Mouse (Mus musculus) myocyte (in vitro differentiated cells): ENCODE measurements at regions not wholly inside any gene's neighbourhood (a gene's known extent, or its start where the extent isn't known, plus 50 kb on each side); places are given as distances from the start of the nearest gene placed in this dataset.

Experiments used
- H3K27me3 ChIP-seq: one replicate; pipeline ENCODE4 v1.6.1; 2011; ENCODE audit not compliant: control insufficient read depth, insufficient read depth, insufficient read length
- H3K36me3 ChIP-seq: one replicate; pipeline ENCODE4 v1.6.1; 2011; ENCODE audit not compliant: control insufficient read depth, insufficient read depth
- H3K4me2 ChIP-seq: one replicate; pipeline ENCODE4 v1.6.1; 2011; ENCODE audit warnings: low read depth, control low read depth
- H3K4me3 ChIP-seq: one replicate; pipeline ENCODE4 v1.5.1; 2011; ENCODE audit warnings: mild to moderate bottlenecking, control low read depth, moderate library complexity
- H3K79me2 ChIP-seq: one replicate; pipeline ENCODE4 v1.6.1; 2011; ENCODE audit not compliant: control insufficient read depth, insufficient read depth
- H3ac ChIP-seq: one replicate; pipeline ENCODE4 v1.6.1; 2011; ENCODE audit not compliant: control insufficient read depth, insufficient read length
- CEBPB ChIP-seq: IDR thresholded peaks from 2 replicates; pipeline ENCODE4 v1.6.1; 2011; ENCODE audit warnings: mild to moderate bottlenecking, moderate library complexity; ENCODE audit not compliant: poor library complexity, insufficient read depth, severe bottlenecking
- E2F4 ChIP-seq: IDR thresholded peaks from one replicate; pipeline ENCODE4 v1.6.1; 2011; ENCODE audit warnings: mild to moderate bottlenecking, control low read depth, moderate library complexity; ENCODE audit not compliant: insufficient read depth
- MAX ChIP-seq: IDR thresholded peaks from one replicate; pipeline ENCODE4 v1.6.1; 2011; ENCODE audit warnings: low read depth, mild to moderate bottlenecking, control low read depth
- MYOD1 ChIP-seq, 3 experiments: IDR thresholded peaks; one replicate each; pipeline ENCODE4 v1.6.1; 2011; ENCODE audit warnings: control low read depth in 2 of 3, low read depth in 2 of 3, mild to moderate bottlenecking in 2 of 3, moderate library complexity in 1 of 3; ENCODE audit not compliant: insufficient read length in 2 of 3, control insufficient read depth in 1 of 3
- MYOG ChIP-seq, 3 experiments: IDR thresholded peaks; one replicate each; pipeline ENCODE4 v1.6.1; 2011; ENCODE audit warnings: control low read depth in 2 of 3, low read depth in 2 of 3, mild to moderate bottlenecking in 2 of 3; ENCODE audit not compliant: insufficient read length in 2 of 3, control insufficient read depth in 1 of 3, insufficient read depth in 1 of 3
- POLR2A ChIP-seq: IDR thresholded peaks from one replicate; pipeline ENCODE4 v1.6.1; 2011; ENCODE audit warnings: low read depth, mild to moderate bottlenecking, control low read depth, moderate library complexity; ENCODE audit not compliant: insufficient read length
- POLR2AphosphoS2 ChIP-seq: IDR thresholded peaks from one replicate; pipeline ENCODE4 v1.6.1; 2011; ENCODE audit warnings: low read depth, control low read depth; ENCODE audit not compliant: insufficient read length
- REST ChIP-seq: IDR thresholded peaks from one replicate; pipeline ENCODE4 v1.6.1; 2011; ENCODE audit warnings: mild to moderate bottlenecking, control low read depth, moderate library complexity; ENCODE audit not compliant: insufficient read depth, insufficient read length
- SRF ChIP-seq: IDR thresholded peaks from one replicate; pipeline ENCODE4 v1.6.1; 2011; ENCODE audit warnings: low read depth; ENCODE audit not compliant: control insufficient read depth, insufficient read length
- TCF12 ChIP-seq: IDR thresholded peaks from one replicate; pipeline ENCODE4 v1.6.1; 2011; ENCODE audit warnings: mild to moderate bottlenecking, control low read depth; ENCODE audit not compliant: poor library complexity, insufficient read depth, severe bottlenecking
- TCF3 ChIP-seq: IDR thresholded peaks from one replicate; pipeline ENCODE4 v1.6.1; 2011; ENCODE audit warnings: low read depth, control low read depth; ENCODE audit not compliant: insufficient read length
- USF1 ChIP-seq: IDR thresholded peaks from one replicate; pipeline ENCODE4 v1.6.1; 2011; ENCODE audit warnings: low read depth, mild to moderate bottlenecking, control low read depth, moderate library complexity

GRCm38 (mm10) chr7:55519579-55519978 is 248.4 kb upstream of the Siglech start:
- TF ChIP-seq POLR2A (no peak), TCF12 (peak; percentile 67), USF1 (no peak), MYOD1 (IDR thresholded peaks at IDR 0.05; ENCODE audit: control insufficient read depth in 1 of 3, insufficient read length in 2 of 3, low read depth in 2 of 3) (peak in 1 of 3 experiments; percentile 4), MYOG (IDR thresholded peaks at IDR 0.05; ENCODE audit: control insufficient read depth in 1 of 3, insufficient read depth in 1 of 3, insufficient read length in 2 of 3, low read depth in 2 of 3) (no peak), CEBPB (peak; percentile 71)
- Histone ChIP-seq H3K4me2 (peak overlapping the region; percentile 49), H3K36me3 (no peaks in the 10 kb centered on the region), H3K79me2 (no peaks in the 10 kb centered on the region), H3K27me3 (no peaks in the 10 kb centered on the region), H3ac (no peak overlapping the region), H3K4me3 (no peak overlapping the region)

DNA sequence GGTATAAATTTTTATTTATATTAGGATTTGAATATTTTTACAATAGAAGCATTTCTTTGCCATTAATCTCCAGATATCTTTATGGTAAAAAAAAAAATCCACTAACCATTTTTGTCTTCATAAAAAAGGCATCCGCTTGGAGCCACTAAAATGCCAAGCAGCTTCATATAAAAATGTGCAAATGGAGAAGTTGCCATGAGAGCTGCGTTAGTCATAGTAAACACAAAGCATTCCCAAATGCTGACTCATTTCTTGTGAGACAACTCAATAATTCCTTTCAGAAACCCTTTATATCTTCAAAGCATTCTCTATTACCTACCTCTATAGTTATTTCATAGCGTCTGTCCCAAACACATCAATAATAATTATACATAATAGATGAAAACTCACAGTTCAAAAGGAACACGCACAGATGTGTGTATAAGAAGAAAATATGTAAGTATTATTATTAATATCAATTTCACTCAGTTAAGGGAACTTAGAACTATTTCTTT is 228.1 kb upstream of the Siglech start:
- H3K79me2 ChIP-seq: no peaks in the 10 kb centered on the region
- H3K27me3 ChIP-seq: no peaks in the 10 kb centered on the region
- no peaks in the 10 kb centered on the region for H3K36me3 ChIP-seq
- no peak overlapping the region for H3ac ChIP-seq
- no peak overlapping the region for H3K4me2 ChIP-seq
- H3K4me3 ChIP-seq: no peak overlapping the region
- no peak for TF ChIP-seq MYOG (IDR thresholded peaks at IDR 0.05; ENCODE audit: control insufficient read depth in 1 of 3, insufficient read depth in 1 of 3, insufficient read length in 2 of 3, low read depth in 2 of 3)
- TF ChIP-seq POLR2A: no peak
- TF ChIP-seq POLR2AphosphoS2: no peak
- TF ChIP-seq TCF12: no peak
- no peak for TF ChIP-seq MAX
- no peak for TF ChIP-seq SRF
- no peak for TF ChIP-seq MYOD1 (IDR thresholded peaks at IDR 0.05; ENCODE audit: control insufficient read depth in 1 of 3, insufficient read length in 2 of 3, low read depth in 2 of 3)
- no peak for TF ChIP-seq REST
- TF ChIP-seq E2F4: no peak
- TF ChIP-seq USF1: no peak
- TF ChIP-seq CEBPB: no peak
- TF ChIP-seq TCF3: no peak

DNA sequence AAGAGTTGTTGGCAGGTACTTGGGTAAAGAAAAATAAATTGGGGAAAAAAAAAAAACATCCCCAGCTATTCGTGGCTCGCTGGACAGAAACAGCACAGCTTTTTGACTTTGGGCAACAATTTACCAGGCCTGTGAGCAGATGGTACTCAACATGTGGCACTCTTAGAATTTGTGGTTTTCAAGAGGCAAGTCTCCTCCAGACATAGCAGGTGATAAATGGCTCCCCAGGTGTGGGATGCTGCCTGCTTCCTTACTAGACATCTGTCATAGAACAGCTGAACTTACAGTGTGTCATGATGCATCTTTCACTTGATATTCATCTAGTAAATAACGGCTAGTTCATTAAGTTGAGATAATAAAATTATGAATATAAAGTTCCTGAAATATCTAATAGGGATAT is 218.8 kb upstream of the Siglech start:
- no peak overlapping the region for H3K4me2 ChIP-seq
- no peaks in the 10 kb centered on the region for H3K27me3 ChIP-seq
- H3K36me3 ChIP-seq: no peaks in the 10 kb centered on the region
- H3ac ChIP-seq: no peak overlapping the region
- no peaks in the 10 kb centered on the region for H3K79me2 ChIP-seq
- TF ChIP-seq MAX (no peak), MYOG (IDR thresholded peaks at IDR 0.05; ENCODE audit: control insufficient read depth in 1 of 3, insufficient read depth in 1 of 3, insufficient read length in 2 of 3, low read depth in 2 of 3) (peak in 1 of 3 experiments; percentile 7), POLR2AphosphoS2 (no peak), TCF3 (no peak), TCF12 (no peak), E2F4 (no peak), REST (no peak), MYOD1 (IDR thresholded peaks at IDR 0.05; ENCODE audit: control insufficient read depth in 1 of 3, insufficient read length in 2 of 3, low read depth in 2 of 3) (peak in 2 of 3 experiments; percentile 34 to 48), POLR2A (no peak)
- H3K4me3 ChIP-seq: no peak overlapping the region

DNA sequence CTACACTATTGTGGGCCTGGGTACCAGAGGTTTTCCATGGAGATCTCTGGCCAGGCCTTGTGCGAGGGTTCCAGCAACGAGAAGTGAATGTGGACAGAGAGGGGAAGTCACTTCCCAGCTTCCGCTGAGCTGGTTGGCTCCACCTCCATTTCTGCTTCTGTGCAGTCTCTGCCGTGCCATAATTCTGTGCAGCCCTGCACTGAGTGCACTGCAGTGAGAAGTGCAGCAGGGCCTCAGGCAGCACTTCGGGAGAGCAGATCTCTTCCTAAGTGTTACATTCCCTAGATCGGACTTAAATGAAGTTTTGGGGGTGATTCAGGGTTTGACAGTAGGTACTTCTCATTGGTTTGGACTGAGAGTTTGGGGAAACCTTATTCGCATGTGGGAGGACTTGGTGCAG is 194.6 kb upstream of the Siglech start:
- no peaks in the 10 kb centered on the region for H3K36me3 ChIP-seq
- no peaks in the 10 kb centered on the region for H3K27me3 ChIP-seq
- TF ChIP-seq REST: no peak
- no peak for TF ChIP-seq MYOD1 (IDR thresholded peaks at IDR 0.05; ENCODE audit: control insufficient read depth in 1 of 3, insufficient read length in 2 of 3, low read depth in 2 of 3)
- TF ChIP-seq TCF3: no peak
- no peak for TF ChIP-seq CEBPB
- no peak for TF ChIP-seq POLR2A
- TF ChIP-seq SRF: no peak
- TF ChIP-seq MYOG (IDR thresholded peaks at IDR 0.05; ENCODE audit: control insufficient read depth in 1 of 3, insufficient read depth in 1 of 3, insufficient read length in 2 of 3, low read depth in 2 of 3): no peak
- no peak for TF ChIP-seq TCF12
- TF ChIP-seq USF1: no peak
- H3K4me2 ChIP-seq: no peak overlapping the region
- no peak overlapping the region for H3K4me3 ChIP-seq
- H3K79me2 ChIP-seq: no peaks in the 10 kb centered on the region
- no peak overlapping the region for H3ac ChIP-seq
